Mouse (Mus musculus): ENCODE data around the gene Chadl. TPM values are rescaled to one million over a fixed set of nuclear protein-coding genes. Genes with fewer than 3 reads are reported as not detected.

Chadl gene
- polyA plus RNA-seq, 1 experiment from 2014 or later = 10.3 TPM

GRCm38 (mm10) chr15:81661701-81662100 is 35.4 kb downstream of the Chadl start:
- Histone ChIP-seq H3K27me3 (no peaks in the 10 kb centered on the region), H3K27ac (no peak overlapping the region), H3K4me2 (no peak overlapping the region), H3K9ac (no peak overlapping the region), H3K9me3 (no peaks in the 10 kb centered on the region), H3K4me1 (peaks cover 10% of the 10 kb centered on the region), H3K4me3 (no peak overlapping the region), H3K36me3 (no peaks in the 10 kb centered on the region)
- WGBS = 89% methylated on average over 2 of the region's 2 CpGs
- ATAC-seq (ENCODE audit: insufficient number of reproducible peaks, insufficient read depth, low FRiP score, low TSS enrichment, low read depth) = no peak

GRCm38 (mm10) chr15:81650636-81651035 is 46.5 kb downstream of the Chadl start:
- WGBS = 93% methylated on average over 7 of the region's 7 CpGs
- no peaks in the 10 kb centered on the region for H3K4me1 ChIP-seq
- no peak overlapping the region for H3K27ac ChIP-seq
- no peaks in the 10 kb centered on the region for H3K27me3 ChIP-seq
- no peak for ATAC-seq (ENCODE audit: insufficient number of reproducible peaks, insufficient read depth, low FRiP score, low TSS enrichment, low read depth)
- H3K36me3 ChIP-seq = peaks cover 64% of the 10 kb centered on the region
- no peak overlapping the region for H3K9ac ChIP-seq
- no peaks in the 10 kb centered on the region for H3K9me3 ChIP-seq
- H3K4me2 ChIP-seq = no peak overlapping the region
- H3K4me3 ChIP-seq = no peak overlapping the region

- Histone ChIP-seq H3K4me2 (no peak overlapping the region), H3K9me3 (no peaks in the 10 kb centered on the region), H3K4me3 (no peak overlapping the region), H3K9ac (no peak overlapping the region), H3K27me3 (no peaks in the 10 kb centered on the region), H3K36me3 (peaks cover 72% of the 10 kb centered on the region), H3K4me1 (no peaks in the 10 kb centered on the region), H3K27ac (no peak overlapping the region)
- 95% methylated on average over 8 of the region's 8 CpGs for WGBS
- no peak for ATAC-seq (ENCODE audit: insufficient number of reproducible peaks, insufficient read depth, low FRiP score, low TSS enrichment, low read depth)
Measured at GRCm38 (mm10) chr15:81649516-81650455, 47.3 kb downstream of the Chadl start.

Other genes starting within 250 kb of the Chadl start
- 507 and 527 TPM in 2 replicates for gene Rbx1, start 231.0 kb downstream of the Chadl start, polyA plus RNA-seq (2015; fragmentation: Nextera tagmentation; extraction: Ambion mirVana)
- 20.6 and 21.1 TPM in 2 replicates for gene Ep300, start 111.9 kb downstream of the Chadl start, polyA plus RNA-seq (2015; fragmentation: Nextera tagmentation; extraction: Ambion mirVana)
- gene L3mbtl2, start 33.4 kb downstream of the Chadl start, polyA plus RNA-seq (2015; fragmentation: Nextera tagmentation; extraction: Ambion mirVana) = 20.1 and 20.7 TPM in 2 replicates
- 35.4 and 45.7 TPM in 2 replicates for gene Zc3h7b, start 47.8 kb upstream of the Chadl start, polyA plus RNA-seq (2015; fragmentation: Nextera tagmentation; extraction: Ambion mirVana)
- gene Rangap1, start 48.2 kb upstream of the Chadl start, polyA plus RNA-seq (2015; fragmentation: Nextera tagmentation; extraction: Ambion mirVana) = 103 and 116 TPM in 2 replicates
- 29.4 and 30.3 TPM in 2 replicates for gene Tef, start 105.1 kb upstream of the Chadl start, polyA plus RNA-seq (2015; fragmentation: Nextera tagmentation; extraction: Ambion mirVana)
- 25.6 and 26.7 TPM in 2 replicates for gene Tob2, start 161.5 kb upstream of the Chadl start, polyA plus RNA-seq (2015; fragmentation: Nextera tagmentation; extraction: Ambion mirVana)
- gene Phf5a, start 174.6 kb upstream of the Chadl start, polyA plus RNA-seq (2015; fragmentation: Nextera tagmentation; extraction: Ambion mirVana) = 164 and 172 TPM in 2 replicates
- gene Aco2, start 175.0 kb upstream of the Chadl start, polyA plus RNA-seq (2015; fragmentation: Nextera tagmentation; extraction: Ambion mirVana) = 148 and 151 TPM in 2 replicates
- gene Polr3h, start 229.0 kb upstream of the Chadl start, polyA plus RNA-seq (2015; fragmentation: Nextera tagmentation; extraction: Ambion mirVana) = 51.8 and 63.9 TPM in 2 replicates
- gene Csdc2, start 239.5 kb upstream of the Chadl start, polyA plus RNA-seq (2015; fragmentation: Nextera tagmentation; extraction: Ambion mirVana) = 10.9 and 11.4 TPM in 2 replicates

Measured in embryonic facial prominence, embryonic 13.5 days (tissue).